In genomic region chr4:30933030-30933987, GRCm38 (mm10) we compare ENCODE assay signal across 10 mouse cellular contexts.
"Had no signal": no experiment of that assay in that cellular context is flagged by ENCODE, and none has a peak within 500 bp of the region (broad histone marks: within the 10 kb centered on the region; RNA-seq: fewer than 3 reads in every experiment).

No protein-coding gene starts in this region.

- H3K4me1 ChIP-seq: limb, embryonic 13.5 days; midbrain, embryonic 13.5 days; neural tube, embryonic 12.5 days; stomach, embryonic 15.5 days had no signal

- H3K36me3 ChIP-seq: limb, embryonic 13.5 days; midbrain, embryonic 13.5 days; neural tube, embryonic 12.5 days; stomach, embryonic 15.5 days had no signal

- ATAC-seq: midbrain, embryonic 13.5 days had no signal

- H3K4me3 ChIP-seq: limb, embryonic 13.5 days; midbrain, embryonic 13.5 days; myocyte; neural tube, embryonic 12.5 days; stomach, embryonic 15.5 days had no signal

- DNase-seq: kidney, postnatal 36 days; lung, adult 18-20 months; thymus, postnatal 36 days had no signal

- H3K27me3 ChIP-seq: limb, embryonic 13.5 days; midbrain, embryonic 13.5 days; neural tube, embryonic 12.5 days; stomach, embryonic 15.5 days had no signal

- H3K9ac ChIP-seq: limb, embryonic 13.5 days; liver, embryonic 14.5 days; midbrain, embryonic 13.5 days; neural tube, embryonic 12.5 days; stomach, embryonic 15.5 days had no signal

- H3K27ac ChIP-seq: kidney, postnatal 0 days; limb, embryonic 13.5 days; liver, embryonic 14.5 days; midbrain, embryonic 13.5 days; neural tube, embryonic 12.5 days; stomach, embryonic 15.5 days had no signal

- H3K4me2 ChIP-seq: limb, embryonic 13.5 days; midbrain, embryonic 13.5 days; neural tube, embryonic 12.5 days; stomach, embryonic 15.5 days had no signal

- H3K9me3 ChIP-seq: limb, embryonic 13.5 days; midbrain, embryonic 13.5 days; neural tube, embryonic 12.5 days; stomach, embryonic 15.5 days had no signal
